Mouse (Mus musculus) activated CD4-positive, CD25-positive, alpha-beta regulatory T cell, adult 9 weeks (primary cell): ENCODE measurements around the gene H13. TPM values are rescaled to one million over a fixed set of nuclear protein-coding genes. Genes with fewer than 3 reads are reported as not detected.

Source experiments
- polyA plus RNA-seq: library from polyadenylated mRNA; unstranded; fragments of 100-300 nt; shearing (Covaris generic); gene quantifications from one replicate; pipeline ENCODE4 v1.2.1, GENCODE M21; 2017

Gene H13
- 58.9 TPM for polyA plus RNA-seq

GRCm38 (mm10) chr2:152669256-152669638 lies at the start of gene H13:
Gene H13 (plus strand): TSS chr2:152669461.

DNA sequence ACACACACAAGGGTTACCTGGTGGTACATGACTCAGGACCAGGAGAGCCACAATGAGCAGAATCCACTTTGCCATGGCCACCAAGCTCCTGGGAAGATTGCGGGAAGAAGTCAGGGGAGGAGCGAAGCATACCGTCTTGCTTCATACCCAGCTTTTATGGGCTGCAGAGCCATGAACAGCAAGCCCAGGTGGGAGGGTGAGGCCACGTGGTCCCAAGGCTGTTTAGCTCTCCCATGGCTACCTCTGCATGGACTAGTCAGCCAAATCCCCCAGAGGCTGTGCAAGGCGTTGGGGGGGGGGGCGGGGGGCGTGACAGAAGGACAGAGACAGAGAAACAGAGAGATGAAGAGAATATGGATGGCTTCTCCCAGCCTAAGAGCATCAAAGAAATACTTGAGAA lies 46.3 kb upstream of the H13 start, which contains the start of gene Defb25:
Gene Defb25 (minus strand): TSS at position 101 of the 400 bp plus-strand sequence.

GRCm38 (mm10) chr2:152626774-152627591 lies 42.3 kb upstream of the H13 start, which contains the start of gene Rem1:
Gene Rem1 (plus strand): TSS chr2:152626951.

GRCm38 (mm10) chr2:152686806-152687267 lies 17.6 kb downstream of the H13 start, which contains the start of gene Mcts2:
Gene Mcts2 (plus strand): TSS chr2:152687035.

GRCm38 (mm10) chr2:152736090-152736601 lies 66.9 kb downstream of the H13 start, which contains the start of gene Id1:
Gene Id1 (plus strand): TSS chr2:152736251.

DNA sequence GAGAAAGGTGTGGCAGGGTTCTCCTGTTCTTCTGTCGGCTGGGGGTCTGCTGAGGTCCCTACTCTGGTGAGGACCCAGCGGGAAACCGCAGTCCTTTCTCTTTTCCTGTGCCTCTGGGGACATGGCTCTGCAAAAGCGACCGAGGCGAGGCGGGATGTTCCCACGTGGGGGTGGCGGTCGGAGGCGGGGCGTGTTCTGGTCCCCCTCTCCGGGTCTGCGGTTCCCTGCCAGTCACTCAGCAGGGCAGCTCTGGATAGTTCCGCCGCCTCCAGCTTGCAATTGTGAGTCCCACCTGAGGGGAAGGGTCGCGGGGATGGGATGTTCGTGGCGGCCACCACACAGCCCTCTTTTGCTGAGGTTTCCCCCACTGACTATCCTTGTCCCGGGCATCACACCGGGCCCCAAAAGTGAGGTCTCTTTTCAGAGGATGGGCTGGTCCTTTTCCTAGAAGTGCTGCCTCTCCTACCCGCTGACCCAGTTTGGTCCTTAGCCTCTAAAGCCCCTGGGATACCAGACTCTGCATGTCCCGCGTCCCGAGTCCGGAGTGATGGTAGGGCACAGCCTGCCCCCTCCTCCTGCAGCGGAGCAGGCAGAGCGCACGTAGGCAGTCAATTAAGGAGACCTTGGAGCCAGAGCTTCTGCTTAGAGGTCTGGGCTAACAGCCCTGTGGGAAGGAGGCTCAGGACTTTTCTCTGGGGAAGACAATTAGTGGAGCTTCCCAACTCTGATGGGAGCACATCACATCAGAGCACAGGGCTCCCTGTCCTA lies 84.9 kb downstream of the H13 start, which contains the start of gene Cox4i2:
Gene Cox4i2 (plus strand): TSS at position 230 of the 768 bp plus-strand sequence.

Other genes starting within 250 kb of the H13 start
- gene Defb23, start 204.8 kb upstream of the H13 start, polyA plus RNA-seq, result not detected
- not detected for gene Defb20, start 192.4 kb upstream of the H13 start, polyA plus RNA-seq
- not detected for gene Defb22, start 179.3 kb upstream of the H13 start, polyA plus RNA-seq
- not detected for gene Defb26, start 157.8 kb upstream of the H13 start, polyA plus RNA-seq
- gene Defb28, start 151.2 kb upstream of the H13 start, polyA plus RNA-seq, result not detected
- gene Defb29, start 129.4 kb upstream of the H13 start, polyA plus RNA-seq, result not detected
- gene Gm17416, start 100.1 kb upstream of the H13 start, polyA plus RNA-seq, result not detected
- not detected for gene Defb21, start 96.7 kb upstream of the H13 start, polyA plus RNA-seq
- not detected for gene Defb19, start 89.1 kb upstream of the H13 start, polyA plus RNA-seq
- gene Defb45, start 70.1 kb upstream of the H13 start, polyA plus RNA-seq, result not detected
- not detected for gene Defb36, start 65.1 kb upstream of the H13 start, polyA plus RNA-seq
- not detected for gene Defb25, start 46.4 kb upstream of the H13 start, polyA plus RNA-seq
- gene Rem1, start 42.5 kb upstream of the H13 start, polyA plus RNA-seq, result not detected
- gene Mcts2, start 17.6 kb downstream of the H13 start, polyA plus RNA-seq, result 3.2 TPM
- 0.60 TPM for gene Id1, start 66.8 kb downstream of the H13 start, polyA plus RNA-seq
- not detected for gene Cox4i2, start 84.7 kb downstream of the H13 start, polyA plus RNA-seq
- 81.8 TPM for gene Bcl2l1, start 162.3 kb downstream of the H13 start, polyA plus RNA-seq
- 7.6 TPM for gene Tpx2, start 178.5 kb downstream of the H13 start, polyA plus RNA-seq
- gene Mylk2, start 241.9 kb downstream of the H13 start, polyA plus RNA-seq, result not detected